Mouse (Mus musculus) gastrocnemius, postnatal 4 days (tissue): ENCODE data around the gene Padi4. TPM values are rescaled to one million over a fixed set of nuclear protein-coding genes. Genes with fewer than 3 reads are reported as not detected.

Source experiments
- DNase-seq, 2 experiments: peaks; one replicate each; pipeline ENCODE4 v3.0.0; 2021 to 2022; ENCODE audit warnings: low spot score in 2 of 2, mixed read lengths in 2 of 2
- microRNA-seq: library from miRNA; unstranded; fragments of <30 nt; microRNA quantifications from one replicate; pipeline ENCODE4 v1.2.0, GENCODE M21; 2021
- total RNA-seq, 2 experiments: library from RNA; stranded (reverse); gene quantifications; 2 replicates each; pipeline ENCODE4 v1.2.3; 2021

Padi4 gene
- total RNA-seq, 2 experiments from 2014 or later = 0.29 to 0.52 TPM

GRCm38 (mm10) chr4:140704166-140704565 is 69.9 kb downstream of the Padi4 start:
- DNase-seq = no peak

DNA sequence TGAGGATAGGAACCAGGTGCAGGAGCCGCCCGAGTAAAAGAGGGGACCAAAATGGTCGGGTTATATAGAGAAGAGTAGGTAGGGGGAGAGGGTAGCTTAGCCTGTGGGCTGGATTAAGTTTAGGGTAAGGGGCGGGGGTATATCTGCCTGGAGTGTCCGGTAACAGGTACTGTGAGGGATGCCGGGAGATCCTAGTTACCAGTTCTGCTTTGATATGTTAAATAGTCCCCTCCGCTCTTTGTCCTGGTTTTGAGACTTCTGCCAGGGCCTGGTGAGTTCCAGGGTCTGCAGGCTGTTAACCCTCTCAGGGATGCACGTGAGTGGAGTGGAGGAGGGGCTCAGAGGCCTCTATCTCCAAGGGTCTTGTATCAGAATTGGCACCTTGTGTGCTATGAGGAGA is 70.4 kb downstream of the Padi4 start:
- DNase-seq = no peak

- peak; percentile 86 to 87 for DNase-seq
Measured at GRCm38 (mm10) chr4:140702611-140703327, 71.3 kb downstream of the Padi4 start.

DNA sequence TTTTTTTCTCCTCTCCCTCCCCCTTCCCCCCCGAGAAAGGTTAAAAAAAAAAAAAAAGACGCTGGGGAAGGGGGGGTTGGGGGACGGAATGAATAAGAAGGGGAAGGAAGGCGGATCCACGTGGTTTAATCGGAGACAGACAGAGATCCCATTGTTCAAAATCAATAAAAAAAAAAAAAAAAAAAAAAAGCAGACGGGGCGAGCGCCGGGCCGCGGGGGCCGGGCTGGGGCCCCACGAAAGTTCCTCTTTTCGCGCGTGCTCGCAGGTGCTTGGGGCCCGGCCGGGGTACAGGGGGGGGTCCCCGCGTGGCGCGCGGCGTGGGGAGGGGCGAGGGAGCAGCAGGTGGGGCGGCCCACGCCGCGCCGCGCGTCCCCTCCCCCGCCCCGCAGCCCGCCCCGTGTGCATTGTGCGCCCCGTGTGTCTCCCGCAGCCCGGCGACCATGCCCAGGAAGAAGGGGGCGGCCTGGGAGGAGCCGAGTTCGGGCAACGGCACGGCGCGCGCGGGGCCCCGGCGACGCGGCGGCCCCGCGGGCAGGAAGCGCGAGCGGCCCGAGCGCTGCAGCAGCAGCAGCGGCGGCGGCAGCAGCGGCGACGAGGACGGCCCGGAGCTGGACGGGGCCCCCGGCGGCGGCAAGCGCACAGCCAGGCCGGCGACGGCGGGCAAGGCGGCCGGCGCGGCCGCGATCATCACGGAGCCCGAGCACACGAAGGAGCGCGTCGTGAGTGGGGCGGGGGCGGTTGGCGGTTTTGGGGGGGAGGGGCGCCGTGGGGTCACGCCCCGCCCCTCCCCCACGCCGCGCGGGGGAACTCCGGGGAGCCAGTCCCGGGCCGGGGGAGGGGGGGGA is 72.1 kb downstream of the Padi4 start:
- peak in 1 of 2 experiments; percentile 41 for DNase-seq

DNA sequence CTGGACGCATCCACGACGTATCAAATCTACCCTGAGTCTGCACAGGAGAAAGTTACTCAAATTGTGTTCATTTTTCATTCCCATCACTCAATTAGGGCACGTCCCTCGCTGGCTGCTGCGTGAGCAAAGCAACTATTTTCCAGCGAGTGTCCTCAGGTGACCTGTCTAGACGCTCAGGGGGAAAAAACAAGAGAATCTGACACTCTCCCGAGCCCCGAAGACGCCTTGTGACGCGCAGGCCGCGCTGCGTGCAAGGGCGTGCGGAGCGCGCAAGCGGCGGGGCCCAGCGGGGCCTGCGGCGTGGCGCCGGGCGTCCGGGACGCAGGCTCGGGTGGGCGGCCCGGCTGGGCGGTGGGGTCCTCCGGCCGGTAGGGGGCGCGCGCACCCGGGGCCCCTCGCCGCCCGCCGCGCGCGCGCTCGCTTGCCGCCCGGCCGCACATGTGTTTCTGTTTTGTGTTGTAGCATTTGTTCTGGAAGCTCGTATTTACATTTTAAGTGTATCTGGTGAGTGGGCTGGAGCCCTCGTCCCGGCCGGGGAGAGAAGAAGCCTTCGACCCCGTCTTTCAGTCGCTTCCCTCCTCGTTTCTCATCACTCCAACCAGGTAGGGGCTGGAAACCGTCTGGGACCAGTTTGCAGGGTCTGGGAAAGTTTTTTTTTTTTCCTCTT is 72.9 kb downstream of the Padi4 start:
- DNase-seq = peak; percentile 82 to 84

DNA sequence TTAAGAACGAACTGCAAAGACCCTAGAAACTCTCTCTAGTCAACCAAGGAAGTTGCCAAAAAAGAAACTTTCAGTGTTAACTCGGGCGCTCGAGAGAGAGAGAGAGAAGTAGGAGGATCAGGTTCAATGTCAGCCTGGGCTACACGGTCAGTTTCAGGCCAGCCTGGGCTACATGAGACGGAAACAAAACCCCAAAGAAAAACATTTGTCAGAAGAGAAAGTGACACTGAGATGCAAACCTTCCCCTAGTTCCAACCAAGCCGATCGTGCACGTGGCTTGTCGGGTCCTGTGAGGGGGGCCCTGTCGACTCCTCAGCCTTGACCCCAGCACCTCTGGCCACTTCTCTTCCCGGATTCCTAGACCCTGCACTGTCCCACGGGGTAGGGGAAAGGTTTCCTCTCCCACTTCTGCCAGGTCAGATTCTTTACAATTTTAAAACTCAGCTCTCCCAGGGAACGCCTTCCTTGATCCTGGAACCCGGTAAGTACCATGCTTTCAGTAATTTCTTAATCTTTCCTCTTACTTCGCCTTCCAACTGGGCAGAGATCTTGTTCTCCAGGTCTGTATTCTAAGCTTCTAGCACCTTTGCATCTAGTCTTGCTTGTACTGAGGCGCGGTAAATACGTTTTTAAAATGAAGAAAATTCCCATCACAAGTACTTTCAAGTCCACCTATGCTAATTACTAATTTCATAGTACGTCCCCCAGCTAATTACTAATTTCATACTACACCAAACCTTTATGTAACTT is 73.6 kb downstream of the Padi4 start, which contains the start of gene Rcc2:
Gene Rcc2, plus strand, starts transcription at position 273 of the 750 bp plus-strand sequence.
- DNase-seq = no peak

DNA sequence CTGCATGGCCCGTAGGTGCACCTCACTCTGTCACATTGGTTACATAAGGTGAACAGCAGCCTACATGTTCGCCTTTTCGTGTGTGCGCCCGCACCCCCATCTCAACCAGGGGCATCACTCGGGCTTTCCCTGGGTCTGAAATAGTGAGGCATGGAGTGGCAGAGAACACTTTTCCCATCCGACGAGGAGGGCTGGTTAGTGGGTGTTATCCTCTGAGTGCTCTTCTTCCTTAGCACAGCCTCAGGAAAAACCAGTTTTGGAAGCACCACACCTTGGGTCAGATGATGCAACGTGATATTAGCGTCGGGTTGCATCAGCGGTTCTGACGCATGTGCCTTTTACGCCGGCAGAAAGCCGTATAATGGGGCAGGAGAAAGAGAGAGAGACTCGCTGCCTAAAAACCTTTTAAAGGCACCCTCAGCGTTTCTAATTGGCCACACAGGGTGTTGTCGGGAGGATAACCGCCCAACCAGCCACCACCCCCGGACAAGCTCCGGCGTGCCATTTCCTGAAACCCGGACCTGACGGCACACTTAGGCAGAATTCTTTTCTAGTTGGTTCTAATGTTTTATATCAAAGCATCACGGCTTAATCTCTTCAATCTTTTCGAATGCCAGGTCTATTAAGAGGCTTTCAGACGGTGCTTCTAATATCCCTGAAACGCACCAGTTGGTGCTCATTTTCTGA is 74.5 kb downstream of the Padi4 start:
- no peak for DNase-seq

Small RNAs within 50 kb of the gene (microRNA-seq; reads per million reads assigned to microRNA genes)
- gene Gm25951 = not detected

Other genes starting within 250 kb of the Padi4 start
- 10 to 100 TPM; 53.6 to 54.6 TPM for gene Arhgef10l, start 108.2 kb downstream of the Padi4 start, total RNA-seq
- 10 to 100 TPM; 43.3 to 44.1 TPM for gene Rcc2, start 73.7 kb downstream of the Padi4 start, total RNA-seq
- gene Padi6, start 31.6 kb downstream of the Padi4 start, total RNA-seq = under 1 TPM in 1 of 2 experiments, not detected in 1; 0.10 TPM
- gene Padi3, start 36.4 kb upstream of the Padi4 start, total RNA-seq = under 1 TPM; 0.15 to 0.18 TPM
- not detected for gene Padi1, start 71.5 kb upstream of the Padi4 start, total RNA-seq
- gene Padi2, start 132.1 kb upstream of the Padi4 start, total RNA-seq = 10 to 100 TPM; 73.9 to 78.5 TPM
- 100 to 1,000 TPM; 295 to 300 TPM for gene Sdhb, start 187.0 kb upstream of the Padi4 start, total RNA-seq
- gene Atp13a2, start 212.6 kb upstream of the Padi4 start, total RNA-seq = 10 to 100 TPM; 28.4 to 28.6 TPM
- gene Mfap2, start 236.2 kb upstream of the Padi4 start, total RNA-seq = 100 to 1,000 TPM; 175 to 183 TPM